32 mouse cellular contexts compared by ENCODE assay signal in the genomic region with DNA sequence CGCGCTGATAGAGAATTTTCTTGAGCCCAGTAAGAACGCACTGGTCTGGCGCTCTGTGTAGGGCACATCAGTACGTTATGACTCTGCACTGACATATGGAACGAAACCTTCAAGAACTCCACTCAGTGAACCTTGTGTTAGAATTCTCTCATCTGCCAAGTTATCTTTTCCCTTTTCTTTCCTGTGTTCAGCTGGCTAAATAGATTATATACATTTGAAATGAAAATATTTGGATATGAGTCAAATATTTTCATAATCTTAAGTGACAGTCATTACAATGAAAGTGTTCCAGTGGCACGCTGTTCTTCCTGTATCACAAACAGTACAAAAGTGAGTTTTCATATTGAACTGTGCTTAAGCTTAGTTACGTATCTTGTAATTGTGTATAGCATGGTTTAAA. TPM values are rescaled to one million over a fixed set of nuclear protein-coding genes. Genes with fewer than 3 reads are reported as not detected.
"Had no signal": no experiment of that assay in that cellular context is flagged by ENCODE, and none has a peak within 500 bp of the region (broad histone marks: within the 10 kb centered on the region; RNA-seq: fewer than 3 reads in every experiment).

No protein-coding gene starts in this region.

- H3K27ac ChIP-seq: limb, embryonic 10.5 days; limb, embryonic 12.5 days; limb, embryonic 13.5 days; limb, embryonic 15.5 days; liver, embryonic 12.5 days; liver, embryonic 13.5 days; liver, embryonic 14.5 days; liver, embryonic 15.5 days; lung, embryonic 15.5 days; macrophage; midbrain, embryonic 10.5 days; midbrain, embryonic 12.5 days; midbrain, embryonic 13.5 days; midbrain, embryonic 15.5 days; neural tube, embryonic 12.5 days had no signal

- H3K27me3 ChIP-seq: limb, embryonic 12.5 days; limb, embryonic 13.5 days; limb, embryonic 15.5 days; liver, embryonic 12.5 days; liver, embryonic 13.5 days; liver, embryonic 15.5 days; lung, embryonic 15.5 days; megakaryocyte, embryonic 14.5 days; midbrain, embryonic 12.5 days; midbrain, embryonic 13.5 days; midbrain, embryonic 15.5 days; neural tube, embryonic 12.5 days had no signal

- H3K9me3 ChIP-seq: limb, embryonic 10.5 days; limb, embryonic 12.5 days; limb, embryonic 13.5 days; limb, embryonic 15.5 days; liver, embryonic 12.5 days; liver, embryonic 13.5 days; liver, embryonic 15.5 days; lung, embryonic 15.5 days; megakaryocyte, embryonic 14.5 days; midbrain, embryonic 10.5 days; midbrain, embryonic 12.5 days; midbrain, embryonic 13.5 days; midbrain, embryonic 15.5 days; neural tube, embryonic 12.5 days had no signal

- H3K4me3 ChIP-seq: limb, embryonic 10.5 days; limb, embryonic 12.5 days; limb, embryonic 13.5 days; limb, embryonic 15.5 days; liver, embryonic 12.5 days; liver, embryonic 13.5 days; liver, embryonic 15.5 days; lung, embryonic 15.5 days; megakaryocyte, embryonic 14.5 days; midbrain, embryonic 10.5 days; midbrain, embryonic 12.5 days; midbrain, embryonic 13.5 days; midbrain, embryonic 15.5 days; myocyte; neural tube, embryonic 12.5 days had no signal

- H3K9ac ChIP-seq: limb, embryonic 12.5 days; limb, embryonic 13.5 days; limb, embryonic 15.5 days; liver, embryonic 12.5 days; liver, embryonic 13.5 days; liver, embryonic 14.5 days; liver, embryonic 15.5 days; liver, postnatal 0 days; lung, embryonic 14.5 days; lung, embryonic 15.5 days; midbrain, embryonic 12.5 days; midbrain, embryonic 13.5 days; midbrain, embryonic 15.5 days; neural tube, embryonic 12.5 days had no signal

- H3K4me1 ChIP-seq: limb, embryonic 10.5 days; limb, embryonic 12.5 days; limb, embryonic 13.5 days; limb, embryonic 15.5 days; liver, embryonic 12.5 days; liver, embryonic 13.5 days; liver, embryonic 15.5 days; lung, embryonic 15.5 days; megakaryocyte, embryonic 14.5 days; midbrain, embryonic 10.5 days; midbrain, embryonic 12.5 days; midbrain, embryonic 13.5 days; midbrain, embryonic 15.5 days; neural tube, embryonic 12.5 days had no signal

- DNase-seq: left cerebral cortex, postnatal 4 days; liver; liver, embryonic 13.5 days; liver, postnatal 0 days; lung, adult 18-20 months; lung, adult 2 months; lung, embryonic 14.5 days; lung, postnatal 10 days; lung, postnatal 14 days; lung, postnatal 36 days; lung, postnatal 4 days; midbrain, embryonic 14.5 days had no signal

- H3K36me3 ChIP-seq: limb, embryonic 15.5 days; liver, embryonic 15.5 days had no signal

RNA-seq across cellular contexts. Expression of gene P4ha3, which starts 13.0 kb away (rescaled TPM):
- total RNA-seq: liver, adult 2 months; megakaryocyte, adult 5-6 weeks; megakaryocyte-erythroid progenitor cell, adult 5-6 weeks; monocyte, adult 5-6 weeks had no signal
